Mouse (Mus musculus) kidney, postnatal 0 days (tissue): Measurements from ENCODE around the gene Bcl2l14. TPM values are rescaled to one million over a fixed set of nuclear protein-coding genes. Genes with fewer than 3 reads are reported as not detected.

Experiments used
- ATAC-seq: fragments of 200-750 bp; cut with Nextera tagmentation; replicated peaks from 2 replicates; pipeline ENCODE4 v1.8.0; 2017; ENCODE audit warnings: low read depth, moderate number of reproducible peaks, moderate TSS enrichment, moderate library complexity; ENCODE audit not compliant: low FRiP score
- DNase-seq: peaks from one replicate; pipeline ENCODE4 v3.0.0-alpha.2; 2016; ENCODE audit warnings: low spot score
- H3K27ac ChIP-seq: fragments of 300-500 bp; sonication (generic); 2 replicates; pipeline ENCODE4 v1.5.1; 2014; ENCODE audit warnings: mild to moderate bottlenecking
- H3K27me3 ChIP-seq: fragments of 300-500 bp; sonication (generic); 2 replicates; pipeline ENCODE4 v1.6.1; 2014; ENCODE audit warnings: low read length, mixed read lengths; ENCODE audit not compliant: insufficient read depth
- H3K36me3 ChIP-seq: fragments of 300-500 bp; sonication (generic); 2 replicates; pipeline ENCODE4 v1.6.1; 2014; ENCODE audit warnings: low read length, mixed read lengths; ENCODE audit not compliant: insufficient read depth
- H3K4me1 ChIP-seq: fragments of 300-500 bp; sonication (generic); replicated peaks from 2 replicates; pipeline ENCODE4 v1.6.1; 2014; ENCODE audit warnings: antibody characterized with exemption, low read length, mixed read lengths; ENCODE audit not compliant: insufficient read depth
- H3K4me2 ChIP-seq: fragments of 300-500 bp; sonication (generic); 2 replicates; pipeline ENCODE4 v1.6.1; 2014; ENCODE audit warnings: mild to moderate bottlenecking, low read length, moderate library complexity, mixed read lengths
- H3K4me3 ChIP-seq: fragments of 300-500 bp; sonication (generic); replicated peaks from 2 replicates; pipeline ENCODE4 v1.5.1; 2014; ENCODE audit warnings: low read depth, low read length
- H3K9ac ChIP-seq: fragments of 300-500 bp; sonication (generic); 2 replicates; pipeline ENCODE4 v1.6.1; 2014; ENCODE audit warnings: low read depth, low read length
- H3K9me3 ChIP-seq: fragments of 300-500 bp; sonication (generic); replicated peaks from 2 replicates; pipeline ENCODE4 v1.6.1; 2016; ENCODE audit warnings: low read length, inconsistent platforms, mixed read lengths
- CTCF ChIP-seq: IDR thresholded peaks from 2 replicates; pipeline ENCODE4 v1.5.1; 2016; ENCODE audit warnings: antibody characterized with exemption, low read depth, mild to moderate bottlenecking, moderate library complexity
- WGBS: fragments of 180-500 bp; shearing (Covaris S2); extraction: QIAGEN DNeasy Blood & Tissue Kit; methylation state at CpG from one replicate; pipeline ENCODE4 v1.1.7; 2014; 5-methylcytosine and 5-hydroxymethylcytosine counted together
- polyA plus RNA-seq: library from polyadenylated mRNA; unstranded; fragments of >200 nt; fragmentation: Nextera tagmentation; extraction: Ambion mirVana; gene quantifications from 2 replicates; pipeline ENCODE4 v1.2.1, GENCODE M21; 2015

Bcl2l14 gene
- 9.3 and 10.2 TPM in 2 replicates for polyA plus RNA-seq

- no peaks in the 10 kb centered on the region for H3K36me3 ChIP-seq
- no peaks in the 10 kb centered on the region for H3K4me1 ChIP-seq
- no peaks in the 10 kb centered on the region for H3K27me3 ChIP-seq
- no peak for TF ChIP-seq CTCF
- no peak for DNase-seq
- no peak within 1 kb of the TSS for H3K4me2 ChIP-seq
- no peak within 1 kb of the TSS for H3K9ac ChIP-seq
- ATAC-seq = no peak
- H3K9me3 ChIP-seq = no peaks in the 10 kb centered on the region
- WGBS = 72% methylated on average over 4 of the region's 4 CpGs
- H3K27ac ChIP-seq = no peak within 1 kb of the TSS
- H3K4me3 ChIP-seq = no peak within 1 kb of the TSS
These were observed at the start of gene Bcl2l14 for GRCm38 (mm10) chr6:134396018-134396417. Gene Bcl2l14, plus strand, starts transcription at chr6:134396318.

- Histone ChIP-seq H3K36me3 (no peaks in the 10 kb centered on the region), H3K4me2 (no peak overlapping the region), H3K9me3 (no peaks in the 10 kb centered on the region), H3K9ac (no peak overlapping the region), H3K4me3 (no peak overlapping the region), H3K4me1 (no peaks in the 10 kb centered on the region), H3K27me3 (no peaks in the 10 kb centered on the region), H3K27ac (no peak overlapping the region)
- ATAC-seq (no peak), DNase-seq (no peak)
- WGBS = 91% methylated on average over 7 of the region's 7 CpGs
- no peak for TF ChIP-seq CTCF
These were observed 47.5 kb upstream of the Bcl2l14 start for GRCm38 (mm10) chr6:134348526-134349067.

GRCm38 (mm10) chr6:134352881-134353280 lies 43.2 kb upstream of the Bcl2l14 start:
- Histone ChIP-seq H3K27ac (no peak overlapping the region), H3K4me2 (no peak overlapping the region), H3K9ac (no peak overlapping the region), H3K36me3 (no peaks in the 10 kb centered on the region), H3K4me1 (no peaks in the 10 kb centered on the region), H3K9me3 (no peaks in the 10 kb centered on the region), H3K4me3 (no peak overlapping the region), H3K27me3 (no peaks in the 10 kb centered on the region)
- ATAC-seq = no peak
- no peak for DNase-seq
- WGBS = 75% methylated on average over 6 of the region's 6 CpGs
- TF ChIP-seq CTCF = no peak

- no peak overlapping the region for H3K27ac ChIP-seq
- H3K36me3 ChIP-seq = no peaks in the 10 kb centered on the region
- no peak overlapping the region for H3K9ac ChIP-seq
- H3K9me3 ChIP-seq = no peaks in the 10 kb centered on the region
- WGBS = 82% methylated on average over 4 of the region's 4 CpGs
- no peak overlapping the region for H3K4me2 ChIP-seq
- H3K27me3 ChIP-seq = no peaks in the 10 kb centered on the region
- no peak for DNase-seq
- H3K4me1 ChIP-seq = no peaks in the 10 kb centered on the region
- ATAC-seq = no peak
- TF ChIP-seq CTCF = no peak
- H3K4me3 ChIP-seq = no peak overlapping the region
These were observed 42.4 kb upstream of the Bcl2l14 start for GRCm38 (mm10) chr6:134353751-134354150.

GRCm38 (mm10) chr6:134357570-134357969 lies 38.5 kb upstream of the Bcl2l14 start:
- no peaks in the 10 kb centered on the region for H3K9me3 ChIP-seq
- DNase-seq (no peak), ATAC-seq (no peak)
- H3K36me3 ChIP-seq = no peaks in the 10 kb centered on the region
- H3K9ac ChIP-seq = no peak overlapping the region
- H3K4me1 ChIP-seq = no peaks in the 10 kb centered on the region
- 78% methylated on average over 6 of the region's 6 CpGs for WGBS
- no peak for TF ChIP-seq CTCF
- H3K27me3 ChIP-seq = no peaks in the 10 kb centered on the region
- no peak overlapping the region for H3K27ac ChIP-seq
- H3K4me3 ChIP-seq = no peak overlapping the region
- H3K4me2 ChIP-seq = no peak overlapping the region

GRCm38 (mm10) chr6:134360079-134360478 lies 36.0 kb upstream of the Bcl2l14 start:
- H3K4me2 ChIP-seq = no peak overlapping the region
- ATAC-seq = no peak; the same call in 1 of the 2 replicates
- WGBS = 74% methylated on average over 4 of the region's 4 CpGs

GRCm38 (mm10) chr6:134364644-134365043 lies 31.5 kb upstream of the Bcl2l14 start:
- Histone ChIP-seq H3K27ac (no peak overlapping the region), H3K4me2 (no peak overlapping the region), H3K9ac (no peak overlapping the region), H3K36me3 (no peaks in the 10 kb centered on the region), H3K27me3 (no peaks in the 10 kb centered on the region), H3K4me1 (no peaks in the 10 kb centered on the region; the same call in 1 of the 2 replicates), H3K9me3 (no peaks in the 10 kb centered on the region), H3K4me3 (no peak overlapping the region)
- WGBS = 23% methylated on average over 6 of the region's 6 CpGs
- ATAC-seq (no peak), DNase-seq (no peak)
- no peak for TF ChIP-seq CTCF

More at GRCm38 (mm10) chr6:134360079-134360478, 36.0 kb upstream of the Bcl2l14 start:
- Histone ChIP-seq H3K27me3 (no peaks in the 10 kb centered on the region), H3K27ac (no peak overlapping the region), H3K9me3 (no peaks in the 10 kb centered on the region), H3K4me1 (no peaks in the 10 kb centered on the region), H3K4me3 (no peak overlapping the region), H3K9ac (no peak overlapping the region), H3K36me3 (no peaks in the 10 kb centered on the region)
- no peak for TF ChIP-seq CTCF
- no peak for DNase-seq
